Mouse (Mus musculus) adrenal gland, postnatal 14 days (tissue): ENCODE data around the gene Stard13. TPM values are rescaled to one million over a fixed set of nuclear protein-coding genes. Genes with fewer than 3 reads are reported as not detected.
A peak's percentile ranks its signal among the peaks of the same experiment; 100 is the strongest.

ENCODE experiments used
- DNase-seq: peaks from one replicate; pipeline ENCODE4 v3.0.0; 2021; ENCODE audit warnings: mixed read lengths
- long read RNA-seq, 2 experiments: library from polyadenylated mRNA; stranded (forward); transcript quantifications; one replicate each; pipeline ENCODE4 v2.0.0; 2021
- total RNA-seq: library from RNA; stranded (reverse); gene quantifications from 2 replicates; pipeline ENCODE4 v1.2.3, GENCODE M21; 2021

Gene Stard13
- total RNA-seq: 23.9 and 27.8 TPM in 2 replicates
- long read RNA-seq, experiment 1, partial matches to known transcripts: 1 of 1 reads
- long read RNA-seq, experiment 1, other reads (novel, unspliced or antisense): 0 of 1 reads
- long read RNA-seq, experiment 2: 0 reads

DNA sequence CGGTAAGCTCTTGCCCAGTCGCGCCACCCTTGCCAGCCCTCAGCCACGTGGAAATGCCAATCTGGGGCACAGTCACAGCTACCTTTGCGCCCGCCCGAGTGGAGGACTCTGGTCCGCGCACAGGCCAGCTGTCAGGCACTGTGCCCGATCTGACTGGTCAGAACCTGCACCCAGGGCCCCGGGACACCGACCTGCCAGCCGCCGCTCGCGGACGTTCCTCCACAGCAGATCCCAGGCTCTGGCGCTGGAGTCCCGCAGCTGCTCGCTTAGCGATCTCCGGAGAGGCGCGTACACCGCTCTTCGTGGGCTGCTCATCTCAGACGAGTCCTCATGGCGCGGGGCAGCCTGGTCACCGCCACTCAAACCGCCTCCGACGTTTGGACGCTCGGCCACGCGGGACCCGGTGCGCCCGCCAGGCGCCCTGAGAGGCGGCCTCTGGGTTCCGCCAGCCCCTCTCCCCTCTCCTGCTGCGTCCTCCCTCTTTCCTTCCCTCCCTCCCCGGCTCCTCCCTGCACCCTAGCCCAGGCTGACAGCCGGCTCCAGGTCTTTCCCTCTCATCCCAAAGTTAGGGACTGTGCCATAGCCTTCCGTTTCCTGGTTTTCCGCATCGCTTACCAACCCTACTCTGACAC, at the start of gene Stard13:
Gene Stard13 (minus strand): TSS at position 437 of the 632 bp plus-strand sequence.
- peak; percentile 73 for DNase-seq

GRCm38 (mm10) chr5:151279531-151279930, 45.9 kb upstream of the Stard13 start:
- no peak for DNase-seq

DNA sequence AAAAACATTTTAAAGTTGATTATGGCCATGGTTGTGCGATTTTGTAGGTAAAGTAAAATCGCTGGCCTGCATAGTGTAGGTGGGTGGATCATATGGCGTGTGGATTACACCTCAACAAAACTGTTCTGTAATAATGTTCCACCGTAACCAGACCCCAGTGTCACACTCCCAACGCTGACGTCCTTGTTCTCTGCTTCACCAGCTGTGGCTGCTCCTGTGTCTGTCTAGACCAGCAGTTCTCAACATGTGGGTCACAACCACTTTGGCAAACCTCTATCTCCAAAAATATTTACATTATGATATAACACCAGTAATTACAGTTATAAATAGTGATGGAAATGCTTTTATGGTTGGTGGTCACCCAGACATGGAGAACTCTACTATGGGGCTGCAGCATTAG, 44.3 kb upstream of the Stard13 start:
- DNase-seq: no peak

- DNase-seq: no peak
Observed at GRCm38 (mm10) chr5:151275986-151276385, 42.4 kb upstream of the Stard13 start.

GRCm38 (mm10) chr5:151274265-151274664, 40.6 kb upstream of the Stard13 start:
- DNase-seq: no peak

GRCm38 (mm10) chr5:151270815-151271214, 37.2 kb upstream of the Stard13 start:
- no peak for DNase-seq

GRCm38 (mm10) chr5:151266896-151267634, 33.4 kb upstream of the Stard13 start:
- no peak for DNase-seq

- no peak for DNase-seq
Observed at GRCm38 (mm10) chr5:151261558-151261957, 27.9 kb upstream of the Stard13 start.

DNA sequence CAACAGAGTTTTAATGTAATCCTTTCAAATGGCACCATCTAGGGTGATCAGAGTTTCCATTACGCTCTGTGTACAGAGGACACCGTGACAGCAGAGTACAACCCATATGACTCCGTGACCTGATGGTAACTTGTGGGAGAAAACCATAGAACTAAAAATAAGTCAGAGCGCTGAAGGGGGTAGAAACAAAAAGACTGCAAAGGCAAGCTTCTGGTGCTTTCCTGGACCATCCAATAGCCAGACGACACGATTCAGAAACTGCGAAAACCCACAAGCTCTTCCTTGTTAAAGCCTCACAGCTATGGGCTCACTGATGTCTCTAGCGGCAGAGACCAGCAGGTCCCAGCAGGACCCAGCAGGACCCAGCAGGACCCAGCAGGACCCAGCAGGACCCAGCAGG, 18.6 kb upstream of the Stard13 start:
- no peak for DNase-seq

GRCm38 (mm10) chr5:151251656-151252055, 18.0 kb upstream of the Stard13 start:
- no peak for DNase-seq

GRCm38 (mm10) chr5:151248671-151249620, 15.3 kb upstream of the Stard13 start:
- no peak for DNase-seq

DNA sequence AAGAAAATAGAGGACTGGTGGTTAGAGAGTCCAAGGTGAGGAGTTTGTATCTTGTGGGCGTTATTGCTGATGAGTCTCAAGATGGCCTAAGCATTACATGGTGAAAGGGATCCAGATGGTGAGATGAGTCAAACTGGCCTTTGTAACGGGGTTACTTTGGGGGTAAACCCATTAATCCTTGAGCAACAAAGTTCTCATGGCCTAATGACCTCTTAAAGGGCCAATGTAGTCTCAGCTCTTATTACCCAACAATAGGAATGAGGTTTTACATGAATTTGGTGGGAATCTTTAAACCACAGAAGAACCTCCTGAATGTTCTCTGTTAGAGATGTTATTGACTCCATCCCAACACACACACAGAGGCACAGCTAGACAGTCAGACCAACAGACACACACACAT, 14.4 kb upstream of the Stard13 start:
- no peak for DNase-seq

DNA sequence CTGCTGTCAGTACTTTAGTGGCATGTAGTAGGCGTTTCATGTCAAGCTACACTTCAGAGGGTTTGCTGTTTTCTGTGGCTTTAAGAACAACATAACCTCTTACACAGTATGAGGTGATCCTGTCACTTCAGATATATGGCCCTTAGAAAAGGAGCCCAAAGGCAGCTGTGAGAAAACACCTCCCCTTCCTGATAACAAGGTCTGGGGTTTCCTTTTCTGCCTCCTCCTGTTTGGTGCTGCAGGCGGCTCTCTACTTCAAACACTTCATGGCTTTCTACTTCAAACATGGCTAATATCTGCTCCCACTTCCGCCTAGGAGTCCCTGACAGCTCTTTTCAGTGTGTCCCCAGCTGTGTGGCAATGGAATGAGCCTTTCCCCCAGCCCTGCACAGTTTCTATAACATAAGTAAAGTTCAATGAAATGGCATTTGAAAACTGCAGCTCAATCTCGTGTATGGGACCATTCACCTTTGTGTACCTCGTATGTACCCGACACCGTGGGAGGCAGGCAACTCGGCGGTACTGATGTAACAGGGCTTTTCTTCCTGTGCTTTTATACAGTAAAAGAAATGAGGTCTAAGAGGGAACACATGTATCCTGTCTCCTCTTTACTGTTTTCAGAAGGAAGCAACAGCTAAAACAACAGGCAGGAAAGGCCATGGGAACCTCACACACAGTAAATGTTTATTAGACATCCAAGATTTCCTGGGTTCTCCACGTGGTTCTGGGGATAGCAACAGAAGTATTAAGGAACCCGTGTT, 13.7 kb upstream of the Stard13 start:
- DNase-seq: peak; percentile 18

DNA sequence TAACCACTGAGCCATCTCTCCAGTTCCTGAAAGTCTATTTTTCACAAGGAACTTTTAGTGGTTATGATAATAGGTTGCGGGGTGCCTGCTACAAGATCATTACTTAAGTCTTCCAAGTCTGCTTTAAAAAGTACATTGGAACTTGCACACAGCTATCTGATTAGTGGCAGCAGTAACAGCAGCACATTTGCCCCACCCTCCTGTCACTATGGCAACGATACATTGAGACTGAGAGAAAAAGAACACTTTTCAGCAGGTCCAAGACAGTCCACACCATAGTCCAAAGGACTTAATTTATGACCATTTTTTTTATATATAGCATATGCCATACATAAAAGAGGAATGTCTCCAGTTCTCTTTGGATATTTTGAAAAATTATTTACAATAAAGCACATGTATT, 12.7 kb upstream of the Stard13 start:
- no peak for DNase-seq

DNA sequence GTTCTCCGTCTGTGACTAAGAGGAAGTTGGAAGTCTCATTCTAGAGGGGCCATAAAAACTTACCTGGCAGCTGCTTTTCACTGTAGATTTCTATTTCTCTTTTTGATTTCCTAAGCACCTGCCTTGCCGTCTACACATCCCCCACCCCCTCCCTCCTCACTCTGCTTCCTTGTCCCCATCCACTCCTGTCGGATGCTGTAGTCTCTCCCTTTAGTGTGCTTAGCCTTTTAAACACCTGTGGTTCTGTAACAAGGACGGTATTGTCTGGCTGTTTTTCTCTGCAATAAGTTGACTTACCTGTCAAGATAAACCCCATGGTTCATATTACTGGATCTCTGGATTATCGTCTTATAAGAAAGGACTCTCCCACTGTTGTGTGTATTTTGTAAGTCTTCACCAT, 11.9 kb upstream of the Stard13 start:
- no peak for DNase-seq

DNA sequence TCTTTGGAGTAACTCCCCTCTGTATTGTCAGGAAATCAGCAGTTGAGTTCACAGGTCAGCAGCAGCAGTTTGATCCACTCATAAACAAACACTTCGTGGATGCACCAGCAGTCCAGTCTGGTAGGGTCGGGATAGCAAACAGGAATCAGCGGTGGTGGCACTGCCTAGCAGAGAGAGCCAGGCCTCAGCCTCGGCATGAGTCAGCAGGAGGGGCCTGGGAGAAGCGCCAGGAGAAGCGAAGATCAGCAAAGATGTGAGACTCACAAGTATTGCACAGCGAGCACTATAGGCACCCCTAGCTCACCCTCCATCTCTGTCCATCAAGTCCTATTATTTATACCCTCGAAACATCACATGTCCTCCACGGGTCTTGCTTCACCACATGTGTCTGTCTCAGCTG, 5.1 kb upstream of the Stard13 start:
- no peak for DNase-seq

DNA sequence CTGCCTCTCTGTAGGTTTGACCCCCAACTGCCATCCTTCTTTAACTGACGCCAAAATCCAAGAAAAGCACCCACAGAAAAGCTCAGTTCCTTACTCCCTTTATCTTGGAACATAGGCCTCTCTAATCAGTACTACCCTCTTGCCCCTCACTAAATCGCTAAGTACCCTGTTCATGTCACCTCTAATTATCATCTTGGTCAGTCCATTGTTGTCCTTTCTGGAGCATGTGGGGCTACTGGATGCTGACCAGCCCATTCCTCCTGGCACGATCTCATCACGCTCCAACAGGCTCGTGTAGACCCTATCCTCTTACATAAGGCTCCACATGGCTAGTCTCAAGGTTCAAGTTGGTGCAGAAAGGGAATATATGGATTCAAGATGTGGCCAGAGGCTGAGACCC, 2.8 kb upstream of the Stard13 start:
- no peak for DNase-seq

DNA sequence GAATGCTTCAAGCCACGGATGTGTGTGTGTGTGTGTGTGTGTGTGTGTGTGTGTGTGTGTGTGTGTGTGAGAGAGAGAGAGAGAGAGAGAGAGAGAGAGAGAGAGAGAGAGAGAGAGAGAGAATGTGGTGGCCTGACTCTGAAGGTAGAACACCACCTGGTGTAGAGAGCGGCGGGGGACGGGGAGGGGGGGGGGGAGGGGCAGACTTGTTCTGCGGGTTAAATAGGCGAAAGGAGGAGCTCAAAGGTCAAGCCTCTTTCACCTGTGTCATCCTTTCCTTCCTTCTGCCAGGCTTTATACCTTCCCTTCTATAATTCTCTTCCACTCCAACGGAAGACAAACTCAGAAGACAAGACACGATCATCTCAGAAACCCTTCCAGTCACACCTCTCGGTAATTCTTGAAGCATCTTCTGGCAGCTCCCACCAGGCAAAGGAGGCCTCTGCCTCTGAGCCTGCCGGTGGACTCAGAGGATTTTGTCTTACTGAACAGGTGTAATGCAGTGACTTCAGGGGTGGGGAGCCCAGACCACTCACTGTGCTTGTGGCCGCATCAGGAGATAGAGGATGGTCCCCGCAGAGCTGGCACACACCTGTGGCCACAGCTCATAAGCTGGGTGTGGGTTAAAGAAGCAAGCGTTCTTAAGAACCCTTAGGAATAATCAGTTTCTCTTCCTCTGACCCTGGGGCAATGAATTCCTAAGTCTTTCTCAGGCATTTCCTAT, 898 bp downstream of the Stard13 start:
- DNase-seq: no peak

DNA sequence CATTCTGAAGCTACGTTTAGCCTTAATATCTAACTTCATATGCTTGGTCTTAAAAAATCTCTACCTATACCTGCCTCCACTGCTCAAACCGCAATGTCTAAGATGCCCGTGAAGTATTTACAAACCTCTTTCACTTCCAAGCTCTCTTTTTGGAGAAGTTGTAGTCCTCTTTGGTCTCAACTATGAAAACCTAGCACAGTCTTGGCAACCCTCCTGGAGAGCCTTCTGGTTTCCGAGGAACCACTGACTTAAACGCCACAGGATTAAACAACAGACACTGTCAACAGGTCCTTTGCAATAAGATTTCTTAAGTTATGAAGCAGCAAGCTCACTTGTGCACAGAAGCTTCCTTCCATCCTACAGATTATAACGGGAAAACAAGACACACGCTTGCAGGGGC, 1.8 kb downstream of the Stard13 start:
- DNase-seq: no peak

DNA sequence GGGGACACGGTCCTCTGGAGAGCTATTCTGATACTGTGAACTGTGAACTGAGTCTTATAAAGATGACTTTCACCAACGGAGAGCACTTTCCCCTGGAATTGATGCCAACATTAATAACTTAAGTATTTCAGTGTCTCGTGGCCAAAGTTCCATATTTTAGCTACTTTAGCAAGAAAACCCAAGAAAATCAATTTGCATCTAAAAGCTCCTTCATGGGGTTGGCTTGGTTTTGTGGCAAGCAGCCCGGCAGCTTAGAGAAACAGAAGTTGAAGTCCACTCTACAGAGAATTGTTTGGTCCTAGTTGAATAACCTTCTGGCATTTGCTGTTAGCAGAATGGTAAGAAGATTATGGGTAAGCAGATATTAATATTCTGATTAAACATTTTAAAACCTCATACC, 2.2 kb downstream of the Stard13 start:
- peak; percentile 24 for DNase-seq

DNA sequence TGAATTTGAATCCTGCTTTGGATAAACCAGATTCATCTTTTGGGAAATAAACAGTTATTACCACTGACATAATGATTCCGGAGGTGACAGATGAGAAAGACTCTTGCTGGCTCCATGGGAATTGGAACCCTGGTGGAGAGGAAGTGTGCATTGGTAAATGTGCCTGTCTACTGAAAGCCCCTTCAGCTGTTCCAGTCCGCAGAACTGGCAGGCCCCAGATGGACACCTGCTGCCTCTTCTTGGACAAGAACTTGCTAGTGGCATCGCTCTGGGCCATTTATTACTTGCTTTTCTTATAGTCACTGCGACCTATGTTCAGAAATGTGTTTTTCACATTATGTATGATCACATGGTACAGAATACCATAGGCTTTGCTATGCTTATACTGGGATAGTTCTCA, 3.2 kb downstream of the Stard13 start:
- no peak for DNase-seq
